Mouse (Mus musculus) heart, postnatal 4 days (tissue): Measurements from ENCODE around the gene Rfk. TPM values are rescaled to one million over a fixed set of nuclear protein-coding genes. Genes with fewer than 3 reads are reported as not detected.

Experiments used
- DNase-seq: peaks from one replicate; pipeline ENCODE4 v3.0.0; 2021
- total RNA-seq, 2 experiments: library from RNA; stranded (reverse); gene quantifications; 2 replicates each; pipeline ENCODE4 v1.2.3; 2021

Gene Rfk
- total RNA-seq, 2 experiments from 2014 or later = 48.3 to 57.7 TPM

- DNase-seq = no peak
Observed at GRCm38 (mm10) chr19:17385022-17385421, 8.8 kb upstream of the Rfk start.

DNA sequence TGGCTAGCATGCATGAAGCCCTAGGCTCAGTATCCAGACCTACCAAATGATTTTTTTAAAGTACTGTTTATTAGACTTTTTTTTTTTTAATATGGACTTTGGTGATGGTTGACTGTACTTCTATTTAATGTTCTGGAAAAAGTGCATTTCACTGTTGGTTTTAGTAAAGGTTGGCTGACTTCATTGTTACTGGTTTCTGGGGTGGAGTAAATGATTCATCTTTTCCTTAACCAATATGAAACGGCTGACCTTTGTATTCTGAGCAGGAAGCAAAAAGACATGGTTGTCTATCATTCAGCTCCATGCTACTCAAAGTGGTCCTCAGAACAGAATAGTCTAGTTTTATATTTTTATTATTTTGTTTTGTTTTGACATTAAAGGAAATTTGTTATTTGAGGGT lies 8.4 kb upstream of the Rfk start:
- no peak for DNase-seq

GRCm38 (mm10) chr19:17386424-17386823 lies 7.4 kb upstream of the Rfk start:
- DNase-seq = no peak

DNA sequence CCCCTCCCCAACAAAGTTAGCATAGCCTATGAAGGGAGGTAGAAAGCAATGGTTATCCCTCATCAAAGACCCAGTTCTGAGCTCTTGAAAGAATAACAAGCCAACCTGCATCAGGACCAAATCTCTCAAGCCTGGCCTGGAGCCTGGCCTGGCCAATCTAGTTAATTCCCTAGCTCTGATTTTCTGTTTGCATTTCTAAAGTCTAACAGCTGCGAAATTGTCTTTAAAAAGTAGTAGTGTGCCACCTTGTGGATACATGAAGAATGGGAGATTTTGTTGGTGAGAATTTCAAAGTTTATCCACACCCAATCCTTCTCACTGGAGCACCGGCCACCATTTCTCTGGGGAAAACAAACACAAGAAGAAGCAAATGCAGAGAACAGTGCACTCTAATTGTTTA lies 5.4 kb upstream of the Rfk start:
- no peak for DNase-seq

GRCm38 (mm10) chr19:17392866-17393265 lies 977 bp upstream of the Rfk start:
- DNase-seq = no peak

DNA sequence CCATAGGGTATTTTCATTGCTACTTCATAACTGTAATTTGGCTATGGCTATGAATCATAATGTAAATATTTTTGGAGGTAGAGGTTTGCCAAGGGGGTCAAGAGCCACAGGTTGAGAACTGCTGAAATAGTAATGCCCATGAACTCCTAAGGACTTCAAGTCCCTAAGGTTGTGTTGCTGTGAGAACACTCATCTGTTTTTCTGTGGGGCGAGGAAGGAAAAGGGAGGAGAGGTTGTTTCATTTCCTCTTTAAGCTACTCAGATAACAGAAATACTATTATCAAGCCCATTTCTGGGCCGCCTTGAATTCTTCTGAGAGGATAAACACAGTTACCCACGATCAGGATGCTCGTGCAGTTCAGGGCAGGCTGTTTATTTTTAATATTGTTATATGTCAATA lies 3.0 kb downstream of the Rfk start:
- peak; percentile 10 for DNase-seq

DNA sequence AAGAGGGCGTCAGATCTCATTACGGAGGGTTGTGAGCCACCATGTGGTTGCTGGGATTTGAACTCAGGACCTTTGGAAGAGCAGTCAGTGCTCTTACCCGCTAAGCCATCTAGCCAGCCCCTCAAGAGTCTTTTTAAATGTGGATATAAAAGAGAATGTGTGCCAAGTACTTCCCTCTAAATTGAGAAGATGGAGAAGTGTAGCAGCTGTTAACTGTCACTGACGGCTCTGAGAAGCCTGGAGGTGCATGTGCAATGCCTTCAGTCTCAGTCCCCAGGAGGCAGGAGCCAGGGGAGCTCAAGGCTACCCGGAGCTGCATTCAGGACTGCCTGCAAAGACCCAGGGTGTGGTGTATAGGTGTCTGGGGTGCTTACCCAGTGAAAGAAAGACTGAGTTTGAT lies 4.1 kb downstream of the Rfk start:
- no peak for DNase-seq

- no peak for DNase-seq
Observed at GRCm38 (mm10) chr19:17399965-17400364, 6.1 kb downstream of the Rfk start.

DNA sequence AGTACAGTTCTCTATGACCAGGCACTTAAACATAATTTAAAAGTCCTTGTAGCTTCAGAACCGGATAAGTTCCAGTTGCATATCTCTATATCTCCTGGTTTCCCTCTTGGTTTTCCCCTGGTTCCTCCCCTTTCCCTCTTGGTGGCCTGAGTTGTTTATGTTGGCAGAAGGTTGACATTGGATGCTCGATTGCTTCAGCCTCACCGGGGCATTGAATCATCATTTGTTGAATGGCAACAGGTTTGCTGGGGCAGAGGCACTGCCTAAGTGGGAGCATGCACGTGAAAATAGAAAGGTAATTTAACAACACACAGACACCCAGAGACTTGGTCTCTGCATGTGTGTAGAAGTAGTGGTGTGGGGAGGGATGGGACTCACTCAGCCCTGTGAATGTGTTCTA lies 6.7 kb downstream of the Rfk start:
- no peak for DNase-seq

DNA sequence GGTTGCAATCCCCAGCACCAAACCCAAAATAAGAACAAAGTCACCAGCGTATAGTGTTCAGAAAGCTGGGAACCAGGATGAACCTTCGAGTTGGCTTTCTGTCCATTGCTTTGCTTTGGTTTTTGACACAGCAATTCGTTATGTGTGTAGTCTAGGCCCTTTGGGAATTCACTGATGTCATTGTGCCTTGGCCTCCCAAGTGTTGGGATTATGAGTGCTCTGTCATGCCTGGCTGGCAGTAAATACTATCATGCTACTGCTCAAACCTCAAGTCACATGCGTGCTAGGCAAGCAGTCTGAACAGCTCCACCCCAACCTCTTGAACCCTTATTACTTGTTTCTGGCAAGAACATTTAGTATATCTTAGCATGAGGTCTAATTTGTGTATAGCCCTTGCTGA lies 9.3 kb downstream of the Rfk start:
- DNase-seq = no peak

DNA sequence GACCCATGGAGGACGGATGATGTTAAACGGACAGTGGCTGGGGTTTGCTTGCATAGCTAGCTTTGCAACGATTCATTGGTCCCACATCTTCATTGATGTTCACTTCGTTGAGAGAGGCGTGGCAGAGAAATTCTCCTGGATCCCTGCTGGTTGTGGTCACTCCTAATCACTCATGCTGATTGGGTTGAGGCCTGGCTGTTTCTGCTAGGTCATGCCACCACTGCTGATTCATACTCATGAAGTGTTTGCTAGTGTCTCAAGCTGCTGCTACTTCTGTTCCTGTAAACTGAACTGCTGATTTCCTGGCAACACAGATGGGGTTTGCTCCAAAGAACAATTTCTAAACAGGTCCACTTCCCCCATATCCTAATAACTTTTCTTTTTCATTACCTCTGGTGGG lies 13.0 kb downstream of the Rfk start:
- no peak for DNase-seq

DNA sequence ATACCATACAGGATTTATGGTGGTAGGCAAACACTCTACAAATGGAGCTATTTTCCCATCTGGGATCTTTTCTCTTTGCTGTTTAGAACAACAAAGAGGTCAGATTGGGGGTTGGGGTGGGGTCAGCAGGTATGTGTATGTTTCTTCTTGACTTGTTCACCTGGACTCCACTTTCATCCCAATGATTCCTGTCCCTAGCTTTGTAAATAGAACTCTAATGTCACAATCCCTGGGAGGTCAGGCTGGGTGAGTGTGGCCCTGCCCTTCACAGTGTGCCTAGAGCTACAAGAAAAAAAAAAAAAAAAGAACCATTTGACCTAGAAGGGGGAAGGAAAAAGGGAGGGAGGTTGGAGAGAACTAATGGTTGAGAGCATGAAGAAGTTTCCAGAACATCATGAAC lies 14.7 kb downstream of the Rfk start:
- DNase-seq = no peak

DNA sequence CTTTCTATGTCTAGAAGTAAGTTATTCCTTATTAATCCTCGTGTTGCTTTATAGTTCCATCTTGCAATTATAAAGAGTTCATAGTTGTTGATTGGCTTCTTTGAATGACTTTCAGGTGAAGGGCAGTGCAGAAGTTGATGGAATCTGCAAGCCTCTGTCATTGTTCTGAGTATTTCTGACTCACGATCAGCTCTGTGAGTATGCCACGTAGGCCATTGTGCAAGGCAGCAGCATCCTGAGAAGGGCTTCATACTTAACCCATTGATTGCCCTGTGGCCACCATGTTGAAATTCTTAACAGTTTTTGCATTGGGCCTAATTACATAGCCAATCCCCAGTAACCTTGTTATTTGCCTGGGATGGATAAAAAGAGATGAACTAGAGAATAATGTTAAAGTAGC lies 15.5 kb downstream of the Rfk start:
- no peak for DNase-seq

DNA sequence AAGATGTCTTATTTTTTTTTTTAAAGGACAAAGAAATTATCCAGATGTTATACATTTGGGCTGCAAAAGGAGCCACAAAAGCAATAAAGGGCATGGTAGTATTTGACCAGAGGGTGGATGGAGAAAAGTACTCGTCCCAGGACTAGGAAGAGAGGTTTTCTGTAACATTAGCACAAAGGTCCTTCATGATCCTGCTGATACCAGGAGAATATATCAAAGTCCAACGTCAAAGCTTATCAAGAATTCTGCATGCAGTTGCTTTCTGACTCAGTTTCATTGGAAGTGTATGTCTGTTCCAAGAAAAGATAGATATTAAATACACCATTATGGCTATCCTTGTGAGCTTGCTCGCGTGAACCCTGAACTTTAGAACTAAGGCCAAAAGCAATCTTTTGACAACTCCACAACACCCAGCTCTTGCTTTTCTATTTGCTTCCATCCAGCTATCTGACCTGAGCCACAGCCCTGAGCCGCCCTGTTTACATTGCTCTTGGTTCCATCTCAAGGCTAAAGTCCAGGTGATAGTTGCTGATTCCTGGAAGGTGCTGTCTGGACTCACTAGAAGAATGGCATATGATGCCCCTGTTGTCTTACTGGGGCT lies 16.7 kb downstream of the Rfk start:
- no peak for DNase-seq

DNA sequence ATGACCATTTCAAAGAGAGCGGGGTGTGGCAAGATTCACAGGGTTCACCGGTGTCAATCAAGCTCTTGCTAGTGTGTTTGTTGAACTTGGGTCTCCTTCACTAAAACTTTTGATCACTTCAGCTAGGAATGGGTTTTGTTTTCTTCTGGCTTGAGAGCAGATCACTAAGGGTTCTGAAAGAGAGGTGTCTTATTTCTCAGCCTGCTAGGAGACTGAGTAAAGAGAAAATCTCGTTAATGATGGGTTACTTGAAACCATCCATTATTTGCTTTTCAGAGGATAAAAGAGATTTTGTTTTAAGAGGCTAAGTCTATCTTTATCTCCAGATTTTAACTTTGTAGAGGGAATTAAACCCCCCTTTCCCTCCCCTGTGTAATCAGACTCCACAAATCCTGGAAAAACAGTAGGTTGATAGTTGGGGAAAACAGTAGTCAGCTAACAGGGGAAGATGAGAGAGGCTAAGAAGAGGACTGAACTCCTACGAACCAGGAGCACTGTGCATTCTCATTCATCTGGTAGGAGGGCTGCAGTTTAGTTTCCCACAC lies 19.1 kb downstream of the Rfk start:
- no peak for DNase-seq

DNA sequence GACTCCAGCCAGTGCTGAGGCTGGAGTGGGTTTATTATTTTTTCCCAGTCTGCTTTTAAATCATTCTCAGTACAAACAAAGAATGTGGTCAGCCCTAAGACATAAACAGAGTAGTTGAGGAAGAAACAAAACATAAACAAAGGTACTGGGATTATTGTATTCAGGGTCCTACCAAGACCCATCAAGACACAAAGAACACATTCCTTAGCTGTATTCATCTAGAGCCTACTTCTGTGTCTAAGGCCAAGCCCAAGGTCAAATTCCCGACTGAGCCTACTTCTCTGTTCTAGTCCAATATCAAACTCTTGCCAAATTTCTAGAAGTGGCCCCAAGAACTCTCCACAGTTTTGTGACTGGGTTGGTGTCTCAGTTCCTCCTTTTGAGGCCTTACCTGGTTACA lies 24.0 kb downstream of the Rfk start:
- DNase-seq = no peak

- DNase-seq = no peak
Observed at GRCm38 (mm10) chr19:17423306-17423705, 29.5 kb downstream of the Rfk start.

- no peak for DNase-seq
Observed at GRCm38 (mm10) chr19:17427824-17428560, 34.1 kb downstream of the Rfk start.

DNA sequence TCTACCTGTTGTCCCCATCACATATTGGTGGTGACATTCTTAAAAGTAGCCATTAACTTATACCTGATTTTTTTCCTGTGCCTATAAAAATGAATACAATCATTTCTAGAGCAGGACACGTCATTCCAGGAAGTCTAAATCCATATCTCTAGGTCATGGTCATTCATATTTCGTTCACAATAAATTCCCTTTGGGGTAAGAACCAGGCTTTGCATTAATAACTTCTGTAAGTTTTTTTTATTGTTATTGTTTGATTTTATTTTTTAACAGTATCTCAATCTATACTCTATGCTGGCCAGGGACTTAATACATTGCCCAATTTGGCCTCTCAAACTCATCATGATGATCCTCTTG lies 34.7 kb downstream of the Rfk start:
- DNase-seq = no peak

DNA sequence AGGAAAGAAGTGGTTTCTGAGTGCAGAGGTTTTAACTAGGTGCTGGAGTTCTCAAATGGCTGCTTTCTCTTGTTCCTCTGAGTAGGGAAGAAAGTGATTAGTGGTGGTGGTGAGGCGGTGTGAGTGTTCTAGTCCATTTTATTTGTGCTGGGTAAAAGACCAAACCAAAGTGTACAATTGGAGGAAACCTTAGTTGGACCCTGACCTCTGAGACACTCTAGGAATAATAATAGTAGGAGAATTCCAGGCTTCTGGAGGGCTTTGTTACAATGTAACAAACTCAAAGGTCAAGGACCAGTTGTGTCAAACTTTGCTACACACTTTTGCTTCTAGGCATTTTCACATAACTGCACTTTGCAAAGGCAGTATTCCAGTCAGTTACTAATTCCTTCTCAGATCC lies 42.8 kb downstream of the Rfk start:
- no peak for DNase-seq

DNA sequence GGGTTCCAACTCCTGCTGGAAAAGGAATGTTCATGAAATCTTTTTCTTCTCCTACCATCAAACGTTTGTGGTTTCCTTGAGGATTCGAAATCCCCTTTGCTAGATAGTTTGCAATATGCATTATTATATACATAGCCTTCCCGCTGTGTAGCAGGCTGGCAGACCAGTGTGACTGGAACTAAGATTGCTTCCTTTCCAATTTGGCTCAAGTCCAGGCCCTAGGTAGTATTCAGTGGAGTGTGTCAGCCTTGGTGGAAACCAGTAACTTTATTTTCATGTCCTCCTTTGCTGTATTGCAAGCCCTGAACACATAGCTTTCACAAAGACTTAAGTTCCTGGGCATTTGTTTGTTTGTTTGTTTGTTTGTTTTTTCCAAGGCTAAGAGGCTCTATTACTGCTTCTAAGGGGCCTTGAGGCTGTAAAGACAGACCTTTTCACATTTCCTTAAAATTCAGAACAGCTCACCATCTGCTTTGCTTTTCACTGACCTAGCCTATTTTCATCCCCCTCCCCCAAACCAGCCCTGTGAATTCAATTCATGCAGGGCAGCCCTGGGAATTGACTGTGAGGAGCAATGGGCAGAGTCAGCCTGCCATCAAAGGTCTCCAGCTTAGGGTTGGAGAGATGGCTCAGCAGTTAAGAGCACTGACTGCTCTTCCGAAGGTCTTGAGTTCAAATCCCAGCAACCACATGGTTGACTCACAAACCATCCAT lies 45.8 kb downstream of the Rfk start:
- DNase-seq = no peak

GRCm38 (mm10) chr19:17443581-17443980 lies 49.7 kb downstream of the Rfk start:
- no peak for DNase-seq
